Mouse (Mus musculus): ENCODE data around the gene Zp3. TPM values are rescaled to one million over a fixed set of nuclear protein-coding genes. Genes with fewer than 3 reads are reported as not detected.

The Zp3 gene
- polyA plus RNA-seq, 1 experiment from 2014 or later = 0.13 TPM

- DNase-seq (ENCODE audit: low spot score) = no peak
- WGBS = 67% methylated on average over 9 of the region's 9 CpGs
- no peak overlapping the region for H3K27ac ChIP-seq (ENCODE audit: low read depth, low read length)
- no peak overlapping the region for H3K9ac ChIP-seq (ENCODE audit: low read length)
- no peaks in the 10 kb centered on the region for H3K27me3 ChIP-seq (replicated peaks; ENCODE audit: control insufficient read depth, insufficient read depth, low read length)
- H3K4me1 ChIP-seq (ENCODE audit: control insufficient read depth, insufficient read depth, low read length) = peaks cover 8% of the 10 kb centered on the region; the same call in 1 of the 2 replicates
- no peak overlapping the region for H3K4me3 ChIP-seq (ENCODE audit: low read depth, low read length)
- H3K36me3 ChIP-seq (ENCODE audit: control insufficient read depth, insufficient read depth, low read length) = no peaks in the 10 kb centered on the region
- no peak overlapping the region for H3K4me2 ChIP-seq (ENCODE audit: low read length)
- ATAC-seq = no peak
- no peaks in the 10 kb centered on the region for H3K9me3 ChIP-seq (replicated peaks; ENCODE audit: control insufficient read depth, low read length)
These were observed 13.0 kb upstream of the Zp3 start for GRCm38 (mm10) chr5:135966866-135967265.

GRCm38 (mm10) chr5:135968781-135969180 is 11.1 kb upstream of the Zp3 start:
- Histone ChIP-seq H3K9me3 (replicated peaks; ENCODE audit: control insufficient read depth, low read length) (no peaks in the 10 kb centered on the region), H3K27me3 (replicated peaks; ENCODE audit: control insufficient read depth, insufficient read depth, low read length) (no peaks in the 10 kb centered on the region), H3K9ac (ENCODE audit: low read length) (no peak overlapping the region), H3K27ac (ENCODE audit: low read depth, low read length) (no peak overlapping the region), H3K4me1 (ENCODE audit: control insufficient read depth, insufficient read depth, low read length) (0 out of 2 replicates have a peak, but pooled peaks cover 4% of the 10 kb centered on the region), H3K36me3 (ENCODE audit: control insufficient read depth, insufficient read depth, low read length) (no peaks in the 10 kb centered on the region), H3K4me3 (ENCODE audit: low read depth, low read length) (no peak overlapping the region), H3K4me2 (ENCODE audit: low read length) (no peak overlapping the region)
- DNase-seq (ENCODE audit: low spot score) (peak; percentile 39), ATAC-seq (no peak)
- WGBS = 64% methylated on average over 1 of the region's 1 CpGs

GRCm38 (mm10) chr5:135970247-135970646 is 9.7 kb upstream of the Zp3 start:
- Histone ChIP-seq H3K27ac (ENCODE audit: low read depth, low read length) (no peak overlapping the region), H3K9ac (ENCODE audit: low read length) (no peak overlapping the region), H3K4me3 (ENCODE audit: low read depth, low read length) (no peak overlapping the region), H3K27me3 (replicated peaks; ENCODE audit: control insufficient read depth, insufficient read depth, low read length) (no peaks in the 10 kb centered on the region), H3K4me1 (ENCODE audit: control insufficient read depth, insufficient read depth, low read length) (0 out of 2 replicates have a peak, but pooled peaks cover 4% of the 10 kb centered on the region), H3K36me3 (ENCODE audit: control insufficient read depth, insufficient read depth, low read length) (no peaks in the 10 kb centered on the region), H3K4me2 (ENCODE audit: low read length) (no peak overlapping the region), H3K9me3 (replicated peaks; ENCODE audit: control insufficient read depth, low read length) (no peaks in the 10 kb centered on the region)
- no peak for DNase-seq (ENCODE audit: low spot score)
- 83% methylated on average over 6 of the region's 6 CpGs for WGBS
- no peak for ATAC-seq

- Histone ChIP-seq H3K36me3 (ENCODE audit: control insufficient read depth, insufficient read depth, low read length) (no peaks in the 10 kb centered on the region), H3K27me3 (replicated peaks; ENCODE audit: control insufficient read depth, insufficient read depth, low read length) (no peaks in the 10 kb centered on the region), H3K4me3 (ENCODE audit: low read depth, low read length) (no peak overlapping the region), H3K9me3 (replicated peaks; ENCODE audit: control insufficient read depth, low read length) (no peaks in the 10 kb centered on the region), H3K9ac (ENCODE audit: low read length) (no peak overlapping the region), H3K27ac (ENCODE audit: low read depth, low read length) (no peak overlapping the region), H3K4me2 (ENCODE audit: low read length) (no peak overlapping the region), H3K4me1 (ENCODE audit: control insufficient read depth, insufficient read depth, low read length) (no peaks in the 10 kb centered on the region)
- WGBS = 91% methylated on average over 7 of the region's 7 CpGs
- no peak for ATAC-seq
- DNase-seq (ENCODE audit: low spot score) = no peak
These were observed 8.0 kb upstream of the Zp3 start for GRCm38 (mm10) chr5:135971876-135972275.

GRCm38 (mm10) chr5:135974365-135974764 is 5.5 kb upstream of the Zp3 start, which contains the start of gene Ssc4d:
TSS of gene Ssc4d (minus strand) at chr5:135974531.
- H3K27me3 ChIP-seq (replicated peaks; ENCODE audit: control insufficient read depth, insufficient read depth, low read length) = no peaks in the 10 kb centered on the region
- H3K27ac ChIP-seq (ENCODE audit: low read depth, low read length) = no peak within 1 kb of the TSS
- no peaks in the 10 kb centered on the region for H3K36me3 ChIP-seq (ENCODE audit: control insufficient read depth, insufficient read depth, low read length)
- no peaks in the 10 kb centered on the region for H3K9me3 ChIP-seq (replicated peaks; ENCODE audit: control insufficient read depth, low read length)
- H3K4me2 ChIP-seq (ENCODE audit: low read length) = no peak within 1 kb of the TSS
- no peak for ATAC-seq
- H3K4me3 ChIP-seq (ENCODE audit: low read depth, low read length) = no peak within 1 kb of the TSS
- no peaks in the 10 kb centered on the region for H3K4me1 ChIP-seq (ENCODE audit: control insufficient read depth, insufficient read depth, low read length)
- peak within 1 kb of the TSS; percentile 3; the same call in 1 of the 2 replicates for H3K9ac ChIP-seq (ENCODE audit: low read length)
- DNase-seq (ENCODE audit: low spot score) = no peak
- WGBS = 14% methylated on average over 9 of the region's 9 CpGs

- ATAC-seq = no peak
- no peak overlapping the region for H3K4me2 ChIP-seq (ENCODE audit: low read length)
- H3K9me3 ChIP-seq (replicated peaks; ENCODE audit: control insufficient read depth, low read length) = no peaks in the 10 kb centered on the region
- H3K36me3 ChIP-seq (ENCODE audit: control insufficient read depth, insufficient read depth, low read length) = no peaks in the 10 kb centered on the region
- no peak overlapping the region for H3K27ac ChIP-seq (ENCODE audit: low read depth, low read length)
- H3K4me3 ChIP-seq (ENCODE audit: low read depth, low read length) = no peak overlapping the region
- H3K27me3 ChIP-seq (replicated peaks; ENCODE audit: control insufficient read depth, insufficient read depth, low read length) = no peaks in the 10 kb centered on the region
- no peaks in the 10 kb centered on the region for H3K4me1 ChIP-seq (ENCODE audit: control insufficient read depth, insufficient read depth, low read length)
- DNase-seq (ENCODE audit: low spot score) = no peak
- 94% methylated on average over 8 of the region's 8 CpGs for WGBS
- H3K9ac ChIP-seq (ENCODE audit: low read length) = no peak overlapping the region
These were observed 3.8 kb upstream of the Zp3 start for GRCm38 (mm10) chr5:135975893-135976668.

GRCm38 (mm10) chr5:135979381-135979780 is 518 bp upstream of the Zp3 start:
- no peak for ATAC-seq
- Histone ChIP-seq H3K4me1 (ENCODE audit: control insufficient read depth, insufficient read depth, low read length) (no peaks in the 10 kb centered on the region), H3K9me3 (replicated peaks; ENCODE audit: control insufficient read depth, low read length) (no peaks in the 10 kb centered on the region), H3K4me2 (ENCODE audit: low read length) (no peak overlapping the region), H3K36me3 (ENCODE audit: control insufficient read depth, insufficient read depth, low read length) (no peaks in the 10 kb centered on the region), H3K27ac (ENCODE audit: low read depth, low read length) (no peak overlapping the region), H3K27me3 (replicated peaks; ENCODE audit: control insufficient read depth, insufficient read depth, low read length) (no peaks in the 10 kb centered on the region), H3K9ac (ENCODE audit: low read length) (no peak overlapping the region), H3K4me3 (ENCODE audit: low read depth, low read length) (no peak overlapping the region)
- 70% methylated on average over 5 of the region's 5 CpGs for WGBS
- no peak for DNase-seq (ENCODE audit: low spot score)

GRCm38 (mm10) chr5:135982398-135982797 is 2.5 kb downstream of the Zp3 start:
- no peak overlapping the region for H3K4me2 ChIP-seq (ENCODE audit: low read length)
- H3K9ac ChIP-seq (ENCODE audit: low read length) = no peak overlapping the region
- H3K9me3 ChIP-seq (replicated peaks; ENCODE audit: control insufficient read depth, low read length) = no peaks in the 10 kb centered on the region
- no peak overlapping the region for H3K4me3 ChIP-seq (ENCODE audit: low read depth, low read length)
- no peak overlapping the region for H3K27ac ChIP-seq (ENCODE audit: low read depth, low read length)
- no peaks in the 10 kb centered on the region for H3K36me3 ChIP-seq (ENCODE audit: control insufficient read depth, insufficient read depth, low read length)
- DNase-seq (ENCODE audit: low spot score) (peak; percentile 63), ATAC-seq (no peak)
- 39% methylated on average over 6 of the region's 6 CpGs for WGBS
- H3K4me1 ChIP-seq (ENCODE audit: control insufficient read depth, insufficient read depth, low read length) = no peaks in the 10 kb centered on the region
- H3K27me3 ChIP-seq (replicated peaks; ENCODE audit: control insufficient read depth, insufficient read depth, low read length) = no peaks in the 10 kb centered on the region

GRCm38 (mm10) chr5:135984546-135985044 is 4.7 kb downstream of the Zp3 start:
- WGBS = 61% methylated on average over 6 of the region's 6 CpGs

More at GRCm38 (mm10) chr5:135984546-135985044, 4.7 kb downstream of the Zp3 start:
- no peaks in the 10 kb centered on the region for H3K4me1 ChIP-seq (ENCODE audit: control insufficient read depth, insufficient read depth, low read length)
- no peaks in the 10 kb centered on the region for H3K9me3 ChIP-seq (replicated peaks; ENCODE audit: control insufficient read depth, low read length)
- ATAC-seq (no peak), DNase-seq (ENCODE audit: low spot score) (no peak)
- H3K4me3 ChIP-seq (ENCODE audit: low read depth, low read length) = no peak overlapping the region
- no peak overlapping the region for H3K27ac ChIP-seq (ENCODE audit: low read depth, low read length)
- H3K4me2 ChIP-seq (ENCODE audit: low read length) = no peak overlapping the region
- H3K27me3 ChIP-seq (replicated peaks; ENCODE audit: control insufficient read depth, insufficient read depth, low read length) = no peaks in the 10 kb centered on the region
- H3K9ac ChIP-seq (ENCODE audit: low read length) = no peak overlapping the region
- no peaks in the 10 kb centered on the region for H3K36me3 ChIP-seq (ENCODE audit: control insufficient read depth, insufficient read depth, low read length)
